Mouse (Mus musculus) heart, embryonic 11.5 days (tissue): ENCODE results near the gene Ribc2. TPM values are rescaled to one million over a fixed set of nuclear protein-coding genes. Genes with fewer than 3 reads are reported as not detected.
A peak's percentile ranks its signal among the peaks of the same experiment; 100 is the strongest.

Experiments
- ATAC-seq: fragments of 200-750 bp; cut with Nextera tagmentation; replicated peaks from 2 replicates; pipeline ENCODE4 v1.8.0; 2017; ENCODE audit warnings: moderate library complexity; ENCODE audit not compliant: insufficient number of reproducible peaks, low FRiP score, low TSS enrichment
- H3K27ac ChIP-seq: fragments of 300-500 bp; sonication (generic); 2 replicates; pipeline ENCODE4 v1.5.1; 2014; ENCODE audit warnings: mild to moderate bottlenecking, low read depth, low read length
- H3K27me3 ChIP-seq: fragments of 300-500 bp; sonication (generic); 2 replicates; pipeline ENCODE4 v1.6.1; 2014; ENCODE audit warnings: mild to moderate bottlenecking, low read length, mixed read lengths; ENCODE audit not compliant: control insufficient read depth, insufficient read depth
- H3K36me3 ChIP-seq: fragments of 300-500 bp; sonication (generic); 2 replicates; pipeline ENCODE4 v1.6.1; 2014; ENCODE audit warnings: mild to moderate bottlenecking, low read length, moderate library complexity, mixed read lengths; ENCODE audit not compliant: control insufficient read depth, insufficient read depth
- H3K4me1 ChIP-seq: fragments of 300-500 bp; sonication (generic); 2 replicates; pipeline ENCODE4 v1.6.1; 2014; ENCODE audit warnings: low read length; ENCODE audit not compliant: control insufficient read depth, insufficient read depth
- H3K4me2 ChIP-seq: fragments of 300-500 bp; sonication (generic); 2 replicates; pipeline ENCODE4 v1.6.1; 2014; ENCODE audit warnings: mild to moderate bottlenecking, moderate library complexity
- H3K4me3 ChIP-seq: fragments of 300-500 bp; sonication (generic); 2 replicates; pipeline ENCODE4 v1.5.1; 2014; ENCODE audit warnings: low read depth, low read length
- H3K9ac ChIP-seq: fragments of 300-500 bp; sonication (generic); 2 replicates; pipeline ENCODE4 v1.6.1; 2014; ENCODE audit warnings: mild to moderate bottlenecking, low read depth, low read length, moderate library complexity
- H3K9me3 ChIP-seq: fragments of 300-500 bp; sonication (generic); replicated peaks from 2 replicates; pipeline ENCODE4 v1.6.1; 2016; ENCODE audit warnings: low read length; ENCODE audit not compliant: control insufficient read depth
- WGBS: fragments of 180-500 bp; shearing (Covaris S2); extraction: QIAGEN DNeasy Blood & Tissue Kit; methylation state at CpG from one replicate; pipeline ENCODE4 v1.1.7; 2014; ENCODE audit not compliant: insufficient replicate concordance; 5-methylcytosine and 5-hydroxymethylcytosine counted together
- polyA plus RNA-seq: library from polyadenylated mRNA; unstranded; fragments of >200 nt; fragmentation: Nextera tagmentation; extraction: Ambion mirVana; gene quantifications from 2 replicates; pipeline ENCODE4 v1.2.1, GENCODE M21; 2014

Ribc2 gene
- polyA plus RNA-seq, 1 experiment from 2014 or later = 0.14 TPM

DNA sequence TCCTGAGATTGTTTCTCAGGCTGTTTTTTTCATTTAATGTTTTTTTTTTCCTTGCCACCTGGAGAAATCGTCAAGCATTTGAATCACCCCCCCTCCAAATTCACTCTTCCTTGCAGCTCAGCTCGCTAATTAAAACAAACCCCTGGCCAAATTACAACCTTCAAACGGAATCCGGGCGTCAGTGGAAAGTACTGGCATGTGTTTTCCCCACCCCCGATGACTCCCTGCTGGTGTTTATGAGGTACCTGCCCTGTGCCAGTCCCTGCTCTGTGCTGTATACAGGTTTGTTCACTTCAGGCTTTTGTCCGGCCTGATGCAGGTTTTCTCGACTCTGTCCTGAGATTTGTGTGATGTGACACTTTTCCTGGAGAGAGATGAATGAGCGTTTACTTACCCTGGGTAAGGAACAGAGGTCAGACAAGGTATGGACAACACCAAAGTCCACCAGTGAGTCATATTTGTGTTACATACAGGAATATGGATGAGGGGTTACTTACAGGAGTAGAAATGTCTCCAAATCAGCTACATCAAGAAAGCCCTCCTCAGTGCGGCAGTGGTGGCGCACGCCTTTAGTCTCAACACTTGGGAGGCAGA lies 35.3 kb downstream of the Ribc2 start:
- no peak overlapping the region for H3K27ac ChIP-seq
- H3K9ac ChIP-seq = no peak overlapping the region
- no peaks in the 10 kb centered on the region for H3K36me3 ChIP-seq
- H3K9me3 ChIP-seq = no peaks in the 10 kb centered on the region
- peaks cover 15% of the 10 kb centered on the region; the same call in 1 of the 2 replicates for H3K4me1 ChIP-seq
- no peak overlapping the region for H3K4me2 ChIP-seq
- H3K27me3 ChIP-seq = 0 out of 2 replicates have a peak, but pooled peaks cover 3% of the 10 kb centered on the region
- ATAC-seq = no peak
- no peak overlapping the region for H3K4me3 ChIP-seq
- 55% methylated on average over 12 of the region's 12 CpGs for WGBS

DNA sequence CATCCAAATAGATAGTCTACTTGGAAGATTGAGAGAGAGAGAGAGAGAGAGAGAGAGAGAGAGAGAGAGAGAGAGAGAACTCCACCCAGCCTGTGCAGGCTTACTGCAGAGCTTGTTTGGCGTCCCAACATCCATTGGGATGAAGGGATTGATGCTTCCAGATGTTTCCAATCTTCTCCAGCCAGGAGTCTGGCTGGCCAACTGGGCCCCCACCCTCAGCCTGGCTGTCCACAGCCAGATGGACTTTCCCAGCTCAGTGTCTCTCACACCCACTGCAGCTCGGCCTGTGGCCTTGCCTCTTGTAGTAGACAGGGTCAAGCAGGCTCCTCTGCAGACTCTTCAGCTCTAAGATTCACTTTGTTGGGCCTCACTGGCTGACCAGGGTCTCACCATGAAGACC lies 40.2 kb downstream of the Ribc2 start:
- WGBS = 64% methylated on average over 2 of the region's 2 CpGs
- no peak for ATAC-seq

DNA sequence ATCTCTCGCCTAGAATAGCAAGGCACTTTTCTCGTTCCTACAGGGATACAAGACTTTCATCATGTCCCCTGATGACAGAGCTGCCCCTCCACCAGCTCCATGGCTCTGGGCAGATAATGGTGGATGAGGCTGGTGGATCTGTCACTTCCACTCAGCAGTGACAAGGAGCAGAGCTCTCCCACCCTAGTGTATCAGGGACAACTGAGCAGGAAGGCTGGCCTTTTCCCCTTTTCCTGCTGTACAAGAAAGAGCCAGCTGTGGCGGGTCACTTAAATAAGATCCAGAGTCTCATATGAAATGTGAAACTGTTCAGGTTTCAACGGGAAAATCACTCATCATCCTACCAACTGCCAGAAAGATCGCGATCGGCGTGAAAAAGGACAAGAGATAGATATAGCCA lies 41.5 kb downstream of the Ribc2 start:
- no peak overlapping the region for H3K4me3 ChIP-seq
- peaks cover 25% of the 10 kb centered on the region for H3K4me1 ChIP-seq
- H3K4me2 ChIP-seq = peak overlapping the region; percentile 5
- 27% methylated on average over 8 of the region's 8 CpGs for WGBS
- no peak for ATAC-seq
- H3K27me3 ChIP-seq = no peaks in the 10 kb centered on the region
- no peaks in the 10 kb centered on the region for H3K36me3 ChIP-seq
- no peaks in the 10 kb centered on the region for H3K9me3 ChIP-seq
- peak overlapping the region; percentile 73 for H3K27ac ChIP-seq
- H3K9ac ChIP-seq = no peak overlapping the region

More for the DNA sequence above, 40.2 kb downstream of the Ribc2 start:
- H3K27me3 ChIP-seq = no peaks in the 10 kb centered on the region
- H3K9ac ChIP-seq = no peak overlapping the region
- no peak overlapping the region for H3K4me3 ChIP-seq
- H3K4me1 ChIP-seq = peaks cover 20% of the 10 kb centered on the region
- no peaks in the 10 kb centered on the region for H3K36me3 ChIP-seq
- H3K9me3 ChIP-seq = no peaks in the 10 kb centered on the region
- no peak overlapping the region for H3K4me2 ChIP-seq
- no peak overlapping the region for H3K27ac ChIP-seq

DNA sequence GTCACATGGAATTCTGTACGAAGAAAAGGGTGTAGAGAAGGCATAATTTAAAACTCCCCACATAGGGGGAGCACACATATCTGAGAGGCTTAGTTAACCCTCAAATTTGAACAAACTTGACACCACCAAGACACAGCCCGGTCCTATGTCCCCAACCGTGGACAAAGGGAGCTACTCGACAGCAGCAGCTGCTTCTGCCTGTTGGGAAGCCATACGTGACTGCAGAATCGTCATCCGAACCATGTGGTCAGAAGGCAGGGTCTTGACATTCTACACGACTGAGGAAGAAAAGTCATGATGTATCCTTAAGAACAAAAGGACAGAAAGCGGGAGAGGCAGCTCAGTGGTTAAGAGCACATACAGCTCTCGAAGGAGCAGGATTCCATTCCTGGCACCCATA lies 42.2 kb downstream of the Ribc2 start:
- H3K9ac ChIP-seq = no peak overlapping the region
- H3K36me3 ChIP-seq = no peaks in the 10 kb centered on the region
- no peaks in the 10 kb centered on the region for H3K9me3 ChIP-seq
- 55% methylated on average over 10 of the region's 10 CpGs for WGBS
- no peak for ATAC-seq
- no peak overlapping the region for H3K4me3 ChIP-seq
- H3K27ac ChIP-seq = peak overlapping the region; percentile 73; the same call in 1 of the 2 replicates
- no peaks in the 10 kb centered on the region for H3K27me3 ChIP-seq
- H3K4me1 ChIP-seq = peaks cover 32% of the 10 kb centered on the region
- H3K4me2 ChIP-seq = no peak overlapping the region

DNA sequence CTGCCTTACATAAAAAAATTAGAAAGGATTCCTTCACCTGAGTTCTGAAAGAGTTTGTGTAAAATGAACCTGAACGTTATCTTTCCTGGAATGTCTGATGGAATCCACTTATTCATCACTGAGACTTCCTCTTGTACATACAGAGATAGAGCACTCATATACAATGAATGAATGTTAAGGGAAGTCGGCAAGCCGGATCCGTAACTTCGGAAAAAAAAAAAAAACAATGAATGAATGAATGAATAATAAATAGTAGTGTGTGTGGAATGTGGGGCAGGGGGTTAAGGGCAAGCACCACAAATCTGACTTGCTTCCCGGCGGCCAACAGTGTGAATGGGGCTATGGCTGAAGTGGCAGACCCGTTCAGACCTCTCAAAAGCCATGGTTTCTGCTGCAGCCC lies 45.7 kb downstream of the Ribc2 start:
- Histone ChIP-seq H3K4me3 (0 out of 2 replicates have a peak overlapping the region, but pooled peaks have one; percentile 8), H3K4me2 (peak overlapping the region; percentile 51), H3K9ac (peak overlapping the region; percentile 34; the same call in 1 of the 2 replicates), H3K4me1 (peaks cover 38% of the 10 kb centered on the region), H3K36me3 (no peaks in the 10 kb centered on the region), H3K27ac (peak overlapping the region; percentile 84), H3K27me3 (no peaks in the 10 kb centered on the region), H3K9me3 (no peaks in the 10 kb centered on the region)
- 57% methylated on average over 8 of the region's 8 CpGs for WGBS
- ATAC-seq = no peak

DNA sequence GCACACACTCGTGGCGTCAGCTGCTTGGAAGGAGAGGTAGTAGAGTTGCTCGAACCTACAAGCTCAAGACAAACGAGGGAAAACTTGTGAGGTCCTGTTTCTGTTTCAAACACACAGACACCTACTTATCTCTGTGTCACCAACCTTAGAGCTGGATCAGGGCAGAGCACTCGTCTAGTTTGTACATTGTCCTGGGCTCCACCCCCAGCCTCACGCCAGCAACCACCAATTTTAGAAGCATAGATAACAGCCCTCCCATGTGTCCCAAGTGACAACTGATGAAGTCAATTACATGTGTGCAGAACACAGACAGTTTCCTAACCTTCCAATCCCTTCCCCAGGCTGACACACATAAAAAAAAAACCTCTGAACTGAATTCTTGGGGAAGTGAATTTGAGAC lies 46.3 kb downstream of the Ribc2 start:
- Histone ChIP-seq H3K27ac (peak overlapping the region; percentile 84), H3K9ac (0 out of 2 replicates have a peak overlapping the region, but pooled peaks have one; percentile 34), H3K9me3 (no peaks in the 10 kb centered on the region), H3K4me3 (no peak overlapping the region), H3K4me2 (peak overlapping the region; percentile 51), H3K4me1 (peaks cover 34% of the 10 kb centered on the region), H3K36me3 (no peaks in the 10 kb centered on the region), H3K27me3 (no peaks in the 10 kb centered on the region)
- WGBS = 31% methylated on average over 6 of the region's 6 CpGs
- ATAC-seq = peak; percentile 81; the same call in 1 of the 2 replicates

DNA sequence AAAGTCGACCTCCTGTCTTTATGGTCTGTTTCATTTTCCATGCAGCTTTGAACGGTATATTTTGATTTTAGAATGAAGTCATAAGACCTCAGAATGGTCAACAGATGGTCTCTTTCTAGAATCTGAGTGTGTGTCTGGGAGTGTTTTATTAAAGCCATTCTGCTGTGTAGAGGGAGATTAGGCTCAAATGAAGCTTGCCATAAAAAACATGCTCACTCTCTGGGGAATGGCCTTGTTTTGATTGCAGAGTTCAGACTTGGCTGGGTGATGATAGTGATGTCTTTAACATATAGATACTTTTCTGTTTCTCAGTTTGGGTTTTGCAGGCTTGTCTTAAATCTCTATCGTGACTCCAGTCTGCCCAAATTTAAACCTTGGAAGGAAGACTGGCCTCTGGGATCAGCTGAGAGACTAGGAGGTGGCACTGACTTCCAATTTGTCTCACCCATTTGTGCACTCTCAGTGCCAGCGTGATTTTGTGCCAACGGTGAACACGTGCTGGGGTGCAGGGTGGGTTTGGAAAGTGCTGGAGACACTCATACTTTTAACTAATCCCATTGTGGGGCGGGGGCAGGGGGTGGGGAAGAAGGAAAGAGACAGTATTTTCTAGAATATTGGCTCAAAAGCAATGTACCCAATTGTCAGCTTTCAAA lies 47.8 kb downstream of the Ribc2 start:
- Histone ChIP-seq H3K27ac (peak overlapping the region; percentile 35; the same call in 1 of the 2 replicates), H3K9me3 (no peaks in the 10 kb centered on the region), H3K4me1 (peaks cover 24% of the 10 kb centered on the region), H3K4me3 (no peak overlapping the region), H3K27me3 (no peaks in the 10 kb centered on the region), H3K9ac (no peak overlapping the region), H3K36me3 (no peaks in the 10 kb centered on the region), H3K4me2 (no peak overlapping the region)
- ATAC-seq = no peak
- 66% methylated on average over 7 of the region's 7 CpGs for WGBS

DNA sequence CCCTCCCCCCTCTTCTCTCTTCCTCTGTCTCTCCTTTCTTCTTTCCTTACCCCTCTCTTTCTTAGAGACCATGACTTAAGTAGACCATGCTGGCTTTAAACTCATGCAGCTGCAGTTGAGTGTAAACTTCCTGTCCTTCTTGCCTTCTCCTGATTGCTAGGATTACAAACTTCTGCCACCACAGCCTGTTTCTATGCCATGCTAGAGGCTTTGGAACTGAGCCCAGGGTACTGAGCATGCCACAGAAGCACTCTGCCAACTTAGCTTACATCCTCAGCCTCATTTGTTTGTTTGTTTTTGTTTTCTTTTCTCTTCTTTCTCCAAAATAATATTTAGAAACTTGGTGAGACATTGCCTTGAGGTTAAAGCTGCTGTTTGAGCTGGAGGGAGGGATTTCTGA lies 48.5 kb downstream of the Ribc2 start:
- Histone ChIP-seq H3K9me3 (no peaks in the 10 kb centered on the region), H3K27me3 (no peaks in the 10 kb centered on the region), H3K4me1 (peaks cover 24% of the 10 kb centered on the region), H3K27ac (no peak overlapping the region), H3K36me3 (no peaks in the 10 kb centered on the region), H3K4me3 (no peak overlapping the region), H3K4me2 (no peak overlapping the region), H3K9ac (no peak overlapping the region)
- ATAC-seq = no peak

DNA sequence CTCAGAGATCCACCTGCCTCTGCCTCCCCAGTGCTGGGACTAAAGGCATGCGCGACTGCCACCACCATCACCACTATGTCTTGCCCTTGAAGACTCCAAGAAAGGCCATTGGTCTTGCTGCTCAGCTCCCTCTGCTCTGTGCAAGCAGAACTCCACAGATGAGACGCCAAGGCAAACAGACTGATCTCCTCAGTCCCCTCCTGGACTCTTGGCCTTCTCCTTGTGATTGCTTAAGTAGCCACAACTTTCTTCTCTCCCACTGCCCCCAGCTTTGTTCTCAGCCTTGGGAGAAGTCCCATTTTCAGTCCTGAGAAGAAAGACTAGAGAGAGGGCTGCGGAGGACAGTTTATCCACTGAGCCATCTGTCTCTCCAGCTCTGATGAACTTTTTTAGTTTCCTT lies 50.2 kb downstream of the Ribc2 start:
- Histone ChIP-seq H3K27ac (no peak overlapping the region), H3K4me1 (peaks cover 22% of the 10 kb centered on the region), H3K4me2 (no peak overlapping the region), H3K36me3 (no peaks in the 10 kb centered on the region), H3K4me3 (no peak overlapping the region), H3K9me3 (no peaks in the 10 kb centered on the region), H3K27me3 (no peaks in the 10 kb centered on the region), H3K9ac (no peak overlapping the region)
- WGBS = 79% methylated on average over 4 of the region's 4 CpGs
- no peak for ATAC-seq
